Mouse (Mus musculus) CH12.LX (cell line): Measurements from ENCODE around the gene Mgrn1. TPM values are rescaled to one million over a fixed set of nuclear protein-coding genes. Genes with fewer than 3 reads are reported as not detected.

ENCODE experiments used
- DNase-seq: peaks from one replicate; pipeline ENCODE4 v3.0.0-alpha.2; 2013; ENCODE audit errors: extremely low read depth
- H3K27ac ChIP-seq: 2 replicates; pipeline ENCODE4 v1.5.1; 2012; ENCODE audit warnings: low read depth, mild to moderate bottlenecking, control low read depth, moderate library complexity; ENCODE audit not compliant: insufficient read depth
- H3K27me3 ChIP-seq: replicated peaks from 2 replicates; pipeline ENCODE3; 2012; ENCODE audit warnings: inconsistent platforms
- H3K36me3 ChIP-seq, 2 experiments: replicated peaks in 1 of 2; 2 replicates each; pipeline versions ENCODE3 to v1.6.1; 2012; ENCODE audit warnings: inconsistent platforms in 1 of 2, low read length in 1 of 2, mild to moderate bottlenecking in 1 of 2, mixed read lengths in 1 of 2, moderate library complexity in 1 of 2; ENCODE audit not compliant: control insufficient read depth in 1 of 2, insufficient read depth in 1 of 2
- H3K4me1 ChIP-seq, 2 experiments: 2 replicates each; pipeline ENCODE4 v1.6.1; 2012; ENCODE audit warnings: inconsistent platforms in 1 of 2, moderate library complexity in 1 of 2; ENCODE audit not compliant: insufficient read depth in 2 of 2, control insufficient read depth in 1 of 2
- H3K4me2 ChIP-seq: 2 replicates; pipeline ENCODE4 v1.6.1; 2012; ENCODE audit warnings: low read depth, mild to moderate bottlenecking, control low read depth; ENCODE audit not compliant: poor library complexity, insufficient read depth, severe bottlenecking
- H3K4me3 ChIP-seq, 3 experiments: fragments of 150-350 bp in 1 of 3; sonication (generic) in 1 of 3; replicated peaks in 1 of 3; 2 replicates each; pipeline versions ENCODE3 to v1.5.1; 2011 to 2012; ENCODE audit warnings: low read depth in 2 of 3, low read length in 2 of 3, mild to moderate bottlenecking in 2 of 3, moderate library complexity in 2 of 3, control low read depth in 1 of 3, improper control_type of control experiment in 1 of 3, inconsistent platforms in 1 of 3, mixed read lengths in 1 of 3; ENCODE audit not compliant: poor library complexity in 1 of 3
- H3K79me2 ChIP-seq: replicated peaks from 2 replicates; pipeline ENCODE4 v1.6.1; 2012; ENCODE audit warnings: mild to moderate bottlenecking, moderate library complexity; ENCODE audit not compliant: control insufficient read depth, poor library complexity, insufficient read depth, severe bottlenecking; ENCODE audit errors: extremely low read depth
- H3K9ac ChIP-seq: 2 replicates; pipeline ENCODE4 v1.6.1; 2012; ENCODE audit warnings: low read depth, mild to moderate bottlenecking, control low read depth, moderate library complexity; ENCODE audit not compliant: insufficient read depth
- H3K9me3 ChIP-seq: replicated peaks from 2 replicates; pipeline ENCODE3; 2012; ENCODE audit warnings: low read length, inconsistent platforms, mixed read lengths
- BHLHE40 ChIP-seq: IDR thresholded peaks from 2 replicates; pipeline ENCODE4 v1.6.1; 2011; ENCODE audit warnings: mild to moderate bottlenecking, low read depth, low read length, improper control_type of control experiment
- CTCF ChIP-seq, 2 experiments: IDR thresholded peaks in 1 of 2; conservative IDR thresholded peaks in 1 of 2; 2 replicates each; pipeline ENCODE4 v1.5.1; 2011 to 2012; ENCODE audit warnings: low read depth in 2 of 2, low read length in 2 of 2, improper control_type of control experiment in 1 of 2, inconsistent platforms in 1 of 2, mild to moderate bottlenecking in 1 of 2, moderate library complexity in 1 of 2
- E2F4 ChIP-seq: IDR thresholded peaks from 2 replicates; pipeline ENCODE4 v1.6.1; 2011; ENCODE audit warnings: low read depth, low read length, improper control_type of control experiment; ENCODE audit not compliant: insufficient replicate concordance
- ELF1 ChIP-seq: IDR thresholded peaks from 2 replicates; pipeline ENCODE4 v1.6.1; 2014; ENCODE audit warnings: low read depth, mild to moderate bottlenecking, inconsistent platforms, low read length, improper control_type of control experiment
- ETS1 ChIP-seq: conservative IDR thresholded peaks from 2 replicates; pipeline ENCODE4 v1.6.1; 2012; ENCODE audit warnings: low read depth, mild to moderate bottlenecking, inconsistent platforms, low read length, improper control_type of control experiment, moderate library complexity
- GABPA ChIP-seq: IDR thresholded peaks from 2 replicates; pipeline ENCODE4 v1.6.1; 2012; ENCODE audit warnings: low read depth, low read length, improper control_type of control experiment, inconsistent platforms; ENCODE audit not compliant: insufficient replicate concordance
- HCFC1 ChIP-seq: IDR thresholded peaks from 2 replicates; pipeline ENCODE4 v1.6.1; 2012; ENCODE audit warnings: low read depth, mild to moderate bottlenecking, inconsistent platforms, low read length, improper control_type of control experiment
- IRF4 ChIP-seq: IDR thresholded peaks from 2 replicates; pipeline ENCODE4 v1.6.1; 2014; ENCODE audit warnings: low read depth, mild to moderate bottlenecking, inconsistent platforms, low read length, improper control_type of control experiment
- JUND ChIP-seq: conservative IDR thresholded peaks from 2 replicates; pipeline ENCODE4 v1.6.1; 2011; ENCODE audit warnings: low read depth, low read length, improper control_type of control experiment
- KAT2A ChIP-seq: IDR thresholded peaks from 2 replicates; pipeline ENCODE4 v1.6.1; 2012; ENCODE audit warnings: low read length, improper control_type of control experiment, inconsistent platforms; ENCODE audit not compliant: insufficient replicate concordance
- MAFK ChIP-seq: IDR thresholded peaks from 2 replicates; pipeline ENCODE4 v1.6.1; 2011; ENCODE audit warnings: low read length, improper control_type of control experiment; ENCODE audit not compliant: insufficient replicate concordance
- MAX ChIP-seq: IDR thresholded peaks from 2 replicates; pipeline ENCODE4 v1.6.1; 2011; ENCODE audit warnings: low read length, improper control_type of control experiment
- MAZ ChIP-seq: IDR thresholded peaks from 2 replicates; pipeline ENCODE4 v1.6.1; 2012; ENCODE audit warnings: low read depth, mild to moderate bottlenecking, inconsistent platforms, low read length, improper control_type of control experiment, moderate library complexity
- MEF2A ChIP-seq: IDR thresholded peaks from 2 replicates; pipeline ENCODE4 v1.6.1; 2014; ENCODE audit warnings: low read depth, mild to moderate bottlenecking, inconsistent platforms, low read length, improper control_type of control experiment, borderline replicate concordance
- MXI1 ChIP-seq: IDR thresholded peaks from 2 replicates; pipeline ENCODE4 v1.6.1; 2011; ENCODE audit warnings: mild to moderate bottlenecking, low read depth, low read length, improper control_type of control experiment
- MYC ChIP-seq: IDR thresholded peaks from 2 replicates; pipeline ENCODE4 v1.6.1; 2011; ENCODE audit warnings: low read depth, mild to moderate bottlenecking, improper control_type of control experiment, low read length
- NELFE ChIP-seq: IDR thresholded peaks from 2 replicates; pipeline ENCODE4 v1.6.1; 2011; ENCODE audit warnings: low read depth, low read length, improper control_type of control experiment
- NRF1 ChIP-seq: IDR thresholded peaks from 2 replicates; pipeline ENCODE4 v1.6.1; 2014; ENCODE audit warnings: low read depth, mild to moderate bottlenecking, inconsistent platforms, low read length, improper control_type of control experiment, moderate library complexity
- PAX5 ChIP-seq: IDR thresholded peaks from 2 replicates; pipeline ENCODE4 v1.6.1; 2012; ENCODE audit warnings: low read length, inconsistent platforms, mixed read lengths
- POLR2AphosphoS2 ChIP-seq: IDR thresholded peaks from 2 replicates; pipeline ENCODE4 v1.6.1; 2011; ENCODE audit warnings: low read depth, low read length, improper control_type of control experiment
- RCOR1 ChIP-seq: conservative IDR thresholded peaks from 2 replicates; pipeline ENCODE4 v1.6.1; 2012; ENCODE audit warnings: low read depth, mild to moderate bottlenecking, inconsistent platforms, low read length, improper control_type of control experiment
- UBTF ChIP-seq: IDR thresholded peaks from 2 replicates; pipeline ENCODE4 v1.6.1; 2012; ENCODE audit warnings: low read depth, mild to moderate bottlenecking, inconsistent platforms, low read length, improper control_type of control experiment, moderate library complexity
- ZC3H11A ChIP-seq: IDR thresholded peaks from 2 replicates; pipeline ENCODE4 v1.6.1; 2012; ENCODE audit warnings: low read depth, mild to moderate bottlenecking, inconsistent platforms, low read length, improper control_type of control experiment
- ZMIZ1 ChIP-seq: IDR thresholded peaks from 2 replicates; pipeline ENCODE4 v1.6.1; 2012; ENCODE audit warnings: low read depth, mild to moderate bottlenecking, inconsistent platforms, low read length, improper control_type of control experiment
- dilution Hi-C: fragments of 300-500 bp; cut with MboI; formaldehyde crosslinking; loops from 2 replicates; pipeline ENCODE4 v1.14.3; 2020; ENCODE audit warnings: low sequenced_read_pairs; ENCODE audit not compliant: extremely low pct_unique_long_range_greater_than_20kb, extremely low pct_ligation_motif_present
- in situ Hi-C: fragments of 300-500 bp; cut with MboI; formaldehyde crosslinking; loops from 3 replicates; pipeline ENCODE4 v1.14.3; 2019; ENCODE audit warnings: low sequenced_read_pairs, low pct_ligation_motif_present, low pct_unique_long_range_greater_than_20kb, mixed read lengths
- polyA plus RNA-seq: library from polyadenylated mRNA; unstranded; fragments of >175 nt; gene quantifications from 2 replicates; pipeline ENCODE4 v1.2.1, GENCODE M21; 2012; ENCODE audit warnings: low read depth; ENCODE audit not compliant: insufficient read length
- total RNA-seq, 2 experiments: library from RNA; depleted of rRNA; stranded (reverse); fragments of 300-350 nt in 1 of 2; fragments of >200 nt in 1 of 2; gene quantifications; 2 replicates each; pipeline ENCODE4 v1.2.3; 2012 to 2014

Mgrn1 gene
- total and polyA plus RNA-seq, 3 experiments = 11.7 to 16.9 (median 12.9) TPM

- Histone ChIP-seq H3K27ac (no peak overlapping the region), H3K4me2 (peak overlapping the region; percentile 44), H3K9me3 (no peaks in the 10 kb centered on the region), H3K4me1 (peaks cover 9 to 32% of the 10 kb centered on the region in 2 experiments), H3K9ac (peak overlapping the region; percentile 76), H3K36me3 (no peaks in the 10 kb centered on the region), H3K79me2 (peaks cover 2% of the 10 kb centered on the region; the same call in 1 of the 2 replicates), H3K4me3 (peak overlapping the region; percentile 64 to 81 (median 79)), H3K27me3 (no peaks in the 10 kb centered on the region)
- no peak for TF ChIP-seq NRF1
- no peak for TF ChIP-seq ETS1
- TF ChIP-seq UBTF = no peak
- no peak for TF ChIP-seq JUND
- TF ChIP-seq MYC = no peak
- TF ChIP-seq E2F4 = no peak
- no peak for TF ChIP-seq MAZ
- TF ChIP-seq GABPA = no peak
- TF ChIP-seq NELFE = no peak
- no peak for TF ChIP-seq MEF2A
- TF ChIP-seq IRF4 = no peak
- TF ChIP-seq BHLHE40 = no peak
- TF ChIP-seq CTCF (conservative IDR thresholded peaks at IDR 0.05 in 1 of 2, IDR thresholded peaks at IDR 0.05 in 1 of 2; ENCODE audit: low read depth in 2 of 2, low read length in 2 of 2) = no peak
- no peak for TF ChIP-seq KAT2A
- no peak for TF ChIP-seq ELF1
- TF ChIP-seq MXI1 = no peak
- dilution Hi-C loops = no loop called here
- no peak for DNase-seq
- in situ Hi-C loops = no loop called here
Observed at GRCm38 (mm10) chr16:4886690-4887020, 606 bp downstream of the Mgrn1 start.

GRCm38 (mm10) chr16:4890201-4890709, 4.2 kb downstream of the Mgrn1 start:
- no peak for DNase-seq
- no peaks in the 10 kb centered on the region for H3K27me3 ChIP-seq
- peaks cover 2% of the 10 kb centered on the region; the same call in 1 of the 2 replicates for H3K79me2 ChIP-seq
- no peak overlapping the region for H3K4me3 ChIP-seq
- H3K9ac ChIP-seq = no peak overlapping the region
- H3K4me2 ChIP-seq = no peak overlapping the region
- no peaks in the 10 kb centered on the region for H3K9me3 ChIP-seq
- no peak overlapping the region for H3K27ac ChIP-seq
- in situ Hi-C loops = no loop called here
- H3K4me1 ChIP-seq = peaks cover 4 to 34% of the 10 kb centered on the region in 2 experiments
- dilution Hi-C loops = no loop called here
- H3K36me3 ChIP-seq = peaks cover 0 to 3% of the 10 kb centered on the region in 2 experiments
- no peak for TF ChIP-seq PAX5
- TF ChIP-seq MAFK = no peak
- TF ChIP-seq MXI1 = no peak
- no peak for TF ChIP-seq ZMIZ1
- TF ChIP-seq UBTF = no peak
- no peak for TF ChIP-seq HCFC1
- TF ChIP-seq JUND = no peak
- no peak for TF ChIP-seq POLR2AphosphoS2
- TF ChIP-seq MYC = no peak
- TF ChIP-seq MAX = no peak
- no peak for TF ChIP-seq ZC3H11A
- TF ChIP-seq RCOR1 = no peak
